Mouse (Mus musculus) cerebellum, adult 2 months (tissue): Measurements from ENCODE around the gene Piezo1. TPM values are rescaled to one million over a fixed set of nuclear protein-coding genes. Genes with fewer than 3 reads are reported as not detected.

Experiments
- DNase-seq, 2 experiments: peaks; one replicate each; pipeline ENCODE4 v3.0.0; 2021
- H3K27ac ChIP-seq: fragments of 200-500 bp; 2 replicates; pipeline ENCODE4 v1.5.1; 2012; ENCODE audit warnings: low read length, control low read depth, inconsistent platforms; ENCODE audit not compliant: insufficient read depth
- H3K27me3 ChIP-seq: fragments of 200-500 bp; 2 replicates; pipeline ENCODE4 v1.6.1; 2012; ENCODE audit warnings: inconsistent platforms, mild to moderate bottlenecking, low read length, moderate library complexity; ENCODE audit not compliant: control insufficient read depth, insufficient read depth
- H3K4me1 ChIP-seq: fragments of 200-500 bp; 2 replicates; pipeline ENCODE4 v1.6.1; 2011; ENCODE audit warnings: low read length; ENCODE audit not compliant: control insufficient read depth, insufficient read depth
- H3K4me3 ChIP-seq: fragments of 200-500 bp; replicated peaks from 2 replicates; pipeline ENCODE3; 2011; ENCODE audit warnings: mild to moderate bottlenecking, low read depth, low read length, control low read depth; ENCODE audit not compliant: insufficient read depth
- CTCF ChIP-seq: fragments of 200-500 bp; IDR thresholded peaks from 2 replicates; pipeline ENCODE4 v1.5.1; 2011; ENCODE audit warnings: low read depth, mild to moderate bottlenecking, control low read depth, low read length, moderate library complexity, borderline replicate concordance; ENCODE audit not compliant: insufficient read depth
- POLR2A ChIP-seq: fragments of 200-500 bp; IDR thresholded peaks from 2 replicates; pipeline ENCODE4 v1.6.1; 2011; ENCODE audit warnings: low read length, control low read depth, borderline replicate concordance; ENCODE audit not compliant: insufficient read depth
- WGBS: fragments of 180-500 bp; shearing (Covaris S2); methylation state at CpG from one replicate; pipeline ENCODE4 v1.1.7; 2018; 5-methylcytosine and 5-hydroxymethylcytosine counted together
- polyA plus RNA-seq: library from polyadenylated mRNA; depleted of rRNA; stranded (reverse); fragments of >200 nt; gene quantifications from 2 replicates; pipeline ENCODE4 v1.2.3, GENCODE M21; 2012

Piezo1 gene
- polyA plus RNA-seq, 1 experiment, result 4.5 TPM

DNA sequence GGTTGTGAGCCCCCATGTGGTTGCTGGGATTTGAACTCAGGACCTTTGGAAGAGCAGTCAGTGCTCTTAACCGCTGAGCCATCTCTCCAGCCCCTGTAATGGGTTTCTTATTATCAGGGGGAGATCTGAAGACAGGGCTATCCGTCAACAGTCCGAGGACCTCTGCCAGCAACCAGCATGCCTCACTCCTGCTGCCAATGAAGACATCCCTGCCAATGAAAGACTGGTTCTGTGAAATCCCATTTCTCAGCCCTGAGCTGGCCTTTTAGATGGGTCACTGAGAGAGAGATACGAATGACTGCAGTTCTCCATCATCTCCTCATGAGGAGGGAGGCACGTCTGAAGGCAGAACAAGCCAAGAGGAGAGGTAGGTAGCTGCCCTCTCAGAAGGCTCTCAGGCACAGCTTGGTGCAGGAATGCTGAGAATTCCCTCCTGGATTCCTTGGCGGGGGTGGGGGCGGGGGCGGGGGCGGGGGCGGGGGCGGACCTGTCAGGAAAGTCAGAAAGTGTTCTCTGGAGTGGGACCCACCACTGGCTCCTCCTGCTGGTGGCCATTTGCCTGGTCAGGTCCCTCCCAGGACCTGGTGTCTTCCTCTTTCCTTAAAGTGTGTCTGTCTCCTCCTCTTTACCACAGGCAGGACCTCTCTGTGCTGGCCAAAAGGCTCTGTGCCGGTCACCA, 7.7 kb upstream of the Piezo1 start:
- whole genome bisulfite sequencing, result 10% methylated on average over 12 of the region's 12 CpGs
- no peak overlapping the region for H3K4me3 ChIP-seq
- peaks cover 12% of the 10 kb centered on the region for H3K4me1 ChIP-seq
- no peak overlapping the region for H3K27ac ChIP-seq
- no peak for TF ChIP-seq CTCF
- TF ChIP-seq POLR2A, result no peak
- DNase-seq, result peak; percentile 38 to 49
- no peaks in the 10 kb centered on the region for H3K27me3 ChIP-seq

DNA sequence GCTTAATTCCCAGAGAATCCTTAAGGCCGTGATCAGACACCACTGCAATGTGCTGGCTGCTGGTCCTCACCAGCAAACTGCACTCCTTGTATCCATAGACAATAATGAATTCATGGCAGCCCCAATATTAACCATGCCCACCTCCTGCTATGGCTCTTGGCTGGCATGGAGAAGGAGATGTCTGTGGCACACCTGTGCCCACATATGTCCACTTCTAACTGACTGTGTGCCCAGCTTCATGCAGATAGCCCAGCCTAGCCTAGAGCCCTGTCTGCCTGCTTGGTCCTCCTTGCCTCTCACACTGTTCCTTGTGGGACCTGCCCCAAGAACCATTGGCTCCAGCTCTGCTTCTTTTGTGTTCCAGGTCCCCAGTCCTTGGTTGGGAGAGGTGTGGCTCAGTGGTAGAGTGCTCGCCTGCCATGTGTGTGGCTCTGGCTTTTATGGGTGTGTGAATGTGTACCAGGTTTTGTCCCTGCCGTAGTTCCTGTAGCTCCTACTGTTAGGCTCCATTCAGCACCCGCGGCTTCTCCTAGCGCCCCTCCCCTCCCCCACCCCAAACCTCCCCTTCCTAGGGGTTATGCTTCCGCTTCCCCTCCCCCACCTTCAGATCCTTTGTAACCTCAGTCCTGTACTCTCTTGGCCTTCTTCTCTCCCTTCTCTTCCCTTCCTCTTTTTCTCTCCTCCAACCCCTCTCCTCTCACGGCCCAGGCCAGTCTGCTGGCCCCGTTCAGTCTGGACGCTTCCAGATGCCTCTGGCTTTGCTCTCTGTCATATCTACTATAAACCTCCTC, 6.3 kb upstream of the Piezo1 start:
- peak; percentile 42 to 67 for DNase-seq
- Histone ChIP-seq H3K27ac (no peak overlapping the region), H3K27me3 (no peaks in the 10 kb centered on the region), H3K4me3 (no peak overlapping the region), H3K4me1 (peaks cover 12% of the 10 kb centered on the region)
- TF ChIP-seq CTCF, result no peak
- TF ChIP-seq POLR2A, result no peak
- 42% methylated on average over 10 of the region's 10 CpGs for WGBS

DNA sequence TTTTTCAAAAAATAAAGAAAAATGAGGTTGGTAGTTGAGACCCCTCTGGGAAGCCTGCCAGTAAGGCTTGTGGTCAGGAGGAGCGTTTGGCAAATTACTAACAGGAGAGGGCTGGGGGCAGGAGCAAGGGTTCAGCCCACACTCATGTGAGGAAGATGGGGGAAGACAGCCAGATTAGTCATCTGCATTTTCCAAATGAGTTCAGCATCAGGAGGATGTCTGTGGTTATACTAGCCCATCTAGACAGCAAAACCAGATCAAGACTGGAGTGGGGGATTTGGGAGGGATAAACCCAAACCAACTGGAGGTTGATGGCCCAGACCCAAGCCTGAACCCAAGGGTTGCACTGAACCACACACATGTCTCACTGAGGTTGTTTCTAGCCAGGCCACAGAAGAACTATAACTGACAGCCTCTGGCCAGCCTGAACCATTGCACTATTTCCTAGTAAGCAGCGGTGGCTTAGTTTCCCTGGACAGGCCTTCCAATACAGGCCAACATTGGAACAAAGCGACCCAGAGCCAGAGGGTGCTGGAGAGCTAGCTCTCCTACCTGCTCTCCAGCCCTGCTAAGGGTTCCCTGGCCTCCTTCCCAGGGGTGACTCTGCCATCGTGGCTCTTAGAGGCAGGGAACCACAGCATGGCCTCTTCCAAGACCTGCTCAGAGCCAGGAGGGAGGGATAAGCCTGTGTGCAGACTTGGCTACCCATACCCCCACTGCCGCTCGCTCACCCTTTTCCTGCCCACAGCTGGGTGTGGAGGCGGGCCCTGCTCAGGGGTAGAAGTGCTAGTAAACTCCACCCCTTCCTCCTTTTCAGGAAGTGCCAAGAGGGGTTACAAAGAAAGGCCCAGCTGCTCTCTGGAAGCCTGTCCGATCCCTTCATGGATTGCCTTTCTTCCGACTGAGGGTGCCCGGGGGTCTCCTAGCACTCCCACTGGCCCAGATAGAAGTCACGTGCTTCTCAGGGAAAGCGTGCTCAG, 5.2 kb upstream of the Piezo1 start:
- 67% methylated on average over 12 of the region's 12 CpGs for WGBS

GRCm38 (mm10) chr8:122554786-122555185, 3.7 kb upstream of the Piezo1 start:
- 12% methylated on average over 6 of the region's 6 CpGs for WGBS
- peak; percentile 45 to 78 for DNase-seq
- no peak overlapping the region for H3K4me3 ChIP-seq

More for the DNA sequence above, 5.2 kb upstream of the Piezo1 start:
- H3K27me3 ChIP-seq, result no peaks in the 10 kb centered on the region; the same call in 1 of the 2 replicates
- no peak overlapping the region for H3K4me3 ChIP-seq
- no peak overlapping the region for H3K27ac ChIP-seq
- H3K4me1 ChIP-seq, result peaks cover 12% of the 10 kb centered on the region
- TF ChIP-seq CTCF (no peak), POLR2A (no peak)
- peak in 1 of 2 experiments; percentile 17 for DNase-seq

GRCm38 (mm10) chr8:122550995-122551264, 199 bp downstream of the Piezo1 start:
- TF ChIP-seq CTCF (no peak), POLR2A (no peak)
- H3K27ac ChIP-seq, result no peak overlapping the region
- no peaks in the 10 kb centered on the region; the same call in 1 of the 2 replicates for H3K27me3 ChIP-seq
- H3K4me3 ChIP-seq, result no peak overlapping the region
- H3K4me1 ChIP-seq, result peaks cover 10% of the 10 kb centered on the region; the same call in 1 of the 2 replicates
- no peak for DNase-seq
- 0% methylated on average over 43 of the region's 43 CpGs for whole genome bisulfite sequencing

More at GRCm38 (mm10) chr8:122554786-122555185, 3.7 kb upstream of the Piezo1 start:
- Histone ChIP-seq H3K27me3 (no peaks in the 10 kb centered on the region; the same call in 1 of the 2 replicates), H3K4me1 (peaks cover 12% of the 10 kb centered on the region), H3K27ac (0 out of 2 replicates have a peak overlapping the region, but pooled peaks have one; percentile 11)
- no peak for TF ChIP-seq POLR2A

DNA sequence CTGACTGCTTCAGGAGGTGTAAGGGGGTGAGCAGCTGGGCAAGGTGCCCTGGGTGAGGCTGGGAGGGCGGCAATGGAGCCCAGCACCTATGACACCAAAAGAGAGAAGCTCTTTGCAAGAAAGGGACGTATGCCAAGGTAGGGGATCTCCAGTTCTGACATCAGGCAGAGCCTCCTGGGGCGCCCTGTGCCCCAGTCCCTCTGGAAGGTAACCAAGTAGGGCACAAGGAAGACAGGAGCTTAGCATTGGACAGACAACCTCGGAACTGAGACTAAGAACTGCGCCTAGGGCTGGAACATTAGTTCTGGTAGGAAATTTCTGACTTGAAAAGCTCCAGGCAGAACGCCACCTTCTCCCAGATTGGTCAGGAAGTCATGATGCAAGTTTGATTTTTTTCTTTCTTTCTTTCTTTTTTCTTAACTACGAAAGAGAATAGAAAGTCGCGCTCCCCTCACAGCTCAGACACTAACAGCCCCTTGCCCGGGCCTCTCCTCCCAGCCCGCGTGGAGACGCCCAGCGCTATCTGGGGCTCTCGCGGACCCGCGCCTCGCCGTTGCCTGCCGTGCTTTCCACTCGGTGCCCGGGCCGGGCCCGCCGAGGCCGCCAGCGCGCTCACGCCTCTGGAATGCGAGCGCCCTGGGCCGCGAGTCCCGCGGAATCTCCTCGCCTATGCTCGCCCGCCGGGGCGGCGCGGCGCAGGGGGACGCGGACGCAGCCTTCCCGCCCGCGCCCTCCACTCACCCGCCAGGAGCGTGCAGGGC, 715 bp downstream of the Piezo1 start:
- Histone ChIP-seq H3K4me3 (no peak overlapping the region), H3K27me3 (no peaks in the 10 kb centered on the region; the same call in 1 of the 2 replicates), H3K4me1 (peaks cover 9% of the 10 kb centered on the region; the same call in 1 of the 2 replicates), H3K27ac (no peak overlapping the region)
- DNase-seq, result no peak
- TF ChIP-seq POLR2A, result no peak
- no peak for TF ChIP-seq CTCF
- WGBS, result 12% methylated on average over 52 of the region's 52 CpGs

DNA sequence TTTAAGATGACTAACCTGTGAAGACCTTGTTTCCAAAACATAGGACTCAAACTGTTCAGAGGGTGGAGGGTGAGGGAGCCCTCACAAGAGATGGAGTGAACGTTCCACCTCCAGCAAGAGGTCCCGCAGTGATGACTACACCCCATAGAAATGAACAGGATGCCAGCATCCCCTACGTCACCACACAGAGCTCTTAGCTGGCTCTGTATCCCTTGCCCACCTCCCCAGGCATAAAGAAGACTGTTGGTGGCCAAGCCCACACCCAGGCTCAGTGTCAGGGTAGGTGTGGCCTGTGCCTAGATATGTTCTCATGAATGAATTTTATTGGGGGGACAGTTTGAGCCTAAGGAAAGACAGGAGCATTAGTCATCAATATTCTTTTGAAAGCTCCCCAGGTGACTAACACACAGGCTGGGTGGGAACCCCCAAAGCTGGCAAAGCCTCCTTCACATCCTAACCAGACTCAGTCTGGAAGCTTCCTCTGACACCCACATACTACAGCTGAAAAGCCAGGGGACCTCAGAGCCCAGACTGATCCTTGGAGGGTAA, 2.2 kb downstream of the Piezo1 start:
- DNase-seq, result no peak
- WGBS, result 83% methylated on average over 3 of the region's 3 CpGs
- Histone ChIP-seq H3K4me1 (0 out of 2 replicates have a peak, but pooled peaks cover 3% of the 10 kb centered on the region), H3K4me3 (no peak overlapping the region), H3K27ac (no peak overlapping the region), H3K27me3 (no peaks in the 10 kb centered on the region; the same call in 1 of the 2 replicates)
- TF ChIP-seq POLR2A (no peak), CTCF (no peak)
